Mouse (Mus musculus) c-Kit-positive CD71-positive TER-119-negative erythroid progenitor cells, embryonic 14.5 days (primary cell): Measurements from ENCODE around the gene Zfp82.

Source experiments
- DNase-seq: peaks from one replicate; pipeline ENCODE4 v3.0.0-alpha.2; 2013; ENCODE audit warnings: low read depth

The Zfp82 gene

DNA sequence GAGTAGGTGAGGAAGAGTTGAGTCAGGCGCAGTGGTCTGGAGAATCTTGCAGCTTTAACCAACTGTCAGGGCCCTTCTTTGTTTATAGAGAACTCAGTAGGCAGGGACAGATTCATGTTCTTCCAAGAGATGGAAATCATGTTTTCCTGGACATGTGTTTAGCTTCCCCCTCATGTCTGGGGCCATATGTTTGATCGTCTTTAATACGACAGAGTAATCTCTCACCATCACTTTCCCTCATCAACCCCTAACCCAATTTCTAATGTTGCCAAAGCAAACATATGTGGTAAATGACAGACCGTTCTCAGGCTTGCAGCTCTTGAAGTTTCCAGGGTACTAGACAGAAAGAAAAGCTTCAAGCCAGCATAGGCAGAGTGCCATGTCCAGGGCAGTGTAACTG lies 24.6 kb downstream of the Zfp82 start:
- no peak for DNase-seq

DNA sequence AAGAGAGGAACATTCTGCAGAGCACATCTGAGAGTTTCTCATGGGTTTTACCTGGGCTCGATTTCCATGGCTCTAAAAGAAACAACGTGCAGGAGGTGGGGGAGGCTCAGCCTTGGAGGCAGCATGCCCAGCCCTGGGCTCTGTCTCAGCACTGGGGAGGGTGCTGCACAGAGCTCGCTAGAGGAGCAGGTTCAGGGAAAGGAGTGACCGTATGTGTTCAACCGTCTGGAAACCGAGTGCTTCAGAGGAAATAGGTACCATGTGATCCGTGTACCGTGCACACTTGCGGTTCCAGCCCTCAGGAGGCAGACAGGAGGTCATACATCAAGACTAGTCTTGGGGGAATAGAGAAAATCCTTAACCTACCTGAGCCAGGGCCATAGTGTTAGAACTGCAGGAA lies 28.3 kb downstream of the Zfp82 start:
- no peak for DNase-seq

DNA sequence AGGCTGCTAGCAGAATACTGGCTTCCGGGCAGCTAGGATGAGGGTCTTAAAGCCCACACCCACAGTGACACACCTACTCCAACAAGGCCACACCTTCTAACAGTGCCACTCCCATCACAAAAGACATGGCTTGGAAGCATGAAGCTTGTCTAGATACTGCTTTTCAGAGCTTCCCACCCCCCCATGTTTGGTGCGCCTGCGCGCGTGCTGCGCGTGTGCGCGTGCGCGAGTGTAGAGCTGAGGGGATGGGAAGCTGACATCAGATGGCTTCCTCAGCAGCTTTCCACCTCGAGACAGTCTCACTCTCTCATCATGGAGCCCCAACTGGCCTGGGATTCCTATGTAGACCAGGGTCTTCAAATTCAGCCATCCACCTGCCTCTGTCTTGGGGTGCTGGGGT lies 38.4 kb downstream of the Zfp82 start:
- DNase-seq: no peak

DNA sequence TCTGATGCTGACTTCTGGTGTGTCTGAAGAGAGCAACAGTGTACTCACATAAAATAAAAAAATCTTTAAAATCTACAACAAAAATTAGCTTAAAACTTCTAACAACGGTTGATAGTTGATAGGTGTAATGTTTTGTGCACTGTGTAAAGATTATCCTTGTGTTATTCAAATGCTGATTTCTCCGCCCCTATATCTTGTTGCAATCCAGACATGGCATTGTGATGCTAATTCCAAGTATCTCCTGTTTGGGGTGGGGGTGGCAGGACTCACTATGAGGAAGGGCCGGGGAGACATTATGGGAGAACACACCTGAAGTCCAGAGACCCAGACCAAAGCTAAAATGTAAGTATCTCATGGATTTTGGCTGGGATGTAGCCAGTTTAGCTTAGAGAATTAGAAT lies 41.3 kb downstream of the Zfp82 start:
- DNase-seq: no peak

DNA sequence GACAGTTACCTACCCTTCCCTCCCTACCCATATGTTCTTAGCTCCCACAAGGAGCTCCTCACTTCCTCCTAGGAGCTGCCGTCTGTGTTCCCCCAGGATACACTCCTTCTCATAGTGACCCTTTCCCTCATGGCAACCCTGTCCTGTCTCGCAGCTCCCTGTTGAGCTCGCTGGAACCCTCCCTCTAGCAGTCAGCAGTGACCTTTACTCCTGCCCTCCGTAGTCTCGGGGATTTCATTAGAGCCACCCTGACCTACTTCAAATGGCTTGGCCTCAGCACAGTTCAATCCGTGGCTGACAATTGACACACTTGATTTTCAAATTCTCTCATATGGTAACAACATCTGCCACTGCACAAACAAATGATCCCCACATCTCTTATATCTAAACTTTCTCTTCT lies 42.0 kb downstream of the Zfp82 start:
- DNase-seq: no peak

DNA sequence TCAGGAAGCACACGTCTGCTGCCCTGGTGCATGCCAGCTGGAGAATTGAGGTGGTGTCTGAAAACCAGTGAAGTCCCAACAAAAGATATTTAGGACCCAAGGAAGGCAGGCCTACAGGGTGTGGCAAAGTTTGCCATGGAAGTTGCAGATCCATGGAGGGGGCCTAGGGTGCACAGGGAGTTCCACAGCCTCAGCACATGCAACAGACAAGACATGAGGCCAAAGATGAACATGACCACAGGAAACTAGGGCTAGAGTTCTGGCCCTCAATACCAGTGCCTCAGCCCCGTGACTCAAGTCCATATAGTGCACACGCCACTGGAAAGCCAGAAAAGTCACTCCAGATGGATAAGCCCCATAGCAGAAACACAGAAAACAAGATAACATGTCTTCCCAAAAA lies 44.1 kb downstream of the Zfp82 start:
- no peak for DNase-seq

DNA sequence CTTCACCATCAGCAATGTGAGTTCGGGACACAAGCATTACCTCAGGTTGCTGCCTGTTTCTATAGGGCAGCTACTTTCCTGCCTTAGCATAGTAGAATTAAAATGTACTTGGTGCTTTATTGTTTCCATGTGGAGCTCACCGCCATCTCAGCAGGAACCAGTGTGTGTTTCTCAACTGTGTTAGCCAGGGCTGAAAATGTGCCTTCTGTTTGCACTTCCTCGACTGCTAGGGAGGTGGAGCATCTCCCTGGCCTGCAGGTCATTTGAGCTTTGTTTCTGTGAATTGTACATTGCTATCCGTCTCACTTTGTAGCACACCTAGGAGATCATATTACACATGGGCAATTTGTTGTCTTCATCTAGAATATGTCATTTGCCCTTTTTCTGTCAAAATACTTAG lies 45.4 kb downstream of the Zfp82 start:
- no peak for DNase-seq

DNA sequence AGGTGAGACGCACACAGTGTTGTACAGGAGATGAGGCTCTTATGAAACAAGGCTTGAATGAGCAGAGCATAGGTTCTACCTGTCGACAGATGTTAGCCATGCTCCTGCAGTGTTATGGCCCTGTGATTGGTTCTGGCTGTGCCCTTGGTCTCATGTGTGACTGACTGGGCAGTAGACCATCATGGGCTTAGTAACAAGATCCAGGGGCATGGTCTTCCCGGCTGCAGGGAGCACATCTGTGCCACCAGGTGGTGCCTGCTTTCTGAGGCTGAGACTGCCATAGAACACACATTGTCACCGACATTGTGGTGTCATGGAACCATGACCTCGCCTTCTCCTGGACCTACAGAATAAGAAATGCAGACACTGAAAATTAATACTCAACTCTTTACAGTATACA lies 47.3 kb downstream of the Zfp82 start:
- DNase-seq: no peak

DNA sequence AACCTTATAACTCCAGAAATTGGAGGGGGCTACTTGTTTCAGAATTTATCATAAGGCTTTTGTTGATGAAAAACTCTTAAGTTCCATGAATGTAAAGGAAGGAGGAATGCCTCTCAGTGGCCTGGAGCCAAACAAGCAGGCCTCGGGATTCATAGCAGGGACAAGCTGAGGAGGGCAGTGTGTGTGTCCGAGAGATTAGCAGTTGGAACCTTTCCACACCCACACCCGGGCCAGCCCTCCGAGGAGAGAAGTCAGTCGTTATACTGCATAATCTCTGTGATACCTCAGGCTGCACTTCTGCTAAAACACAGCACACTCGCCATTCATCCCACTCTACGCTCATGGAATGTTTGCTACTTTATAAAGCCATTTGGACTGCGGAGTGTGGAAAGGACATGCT lies 48.9 kb downstream of the Zfp82 start:
- no peak for DNase-seq

DNA sequence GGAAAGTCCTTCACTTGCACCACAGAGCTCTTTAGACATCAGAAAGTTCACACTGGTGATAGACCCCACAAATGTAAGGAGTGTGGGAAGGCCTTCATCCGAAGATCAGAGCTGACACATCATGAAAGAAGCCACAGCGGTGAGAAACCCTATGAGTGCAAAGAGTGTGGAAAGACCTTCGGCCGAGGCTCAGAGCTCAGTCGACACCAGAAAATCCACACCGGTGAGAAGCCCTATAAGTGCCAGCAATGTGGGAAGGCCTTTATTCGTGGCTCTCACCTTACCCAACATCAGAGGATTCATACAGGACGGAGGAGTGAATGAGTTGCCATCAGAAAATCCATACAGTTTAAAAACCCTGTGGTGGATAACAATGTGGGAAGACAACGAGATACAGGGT lies 49.4 kb downstream of the Zfp82 start:
- DNase-seq: no peak

DNA sequence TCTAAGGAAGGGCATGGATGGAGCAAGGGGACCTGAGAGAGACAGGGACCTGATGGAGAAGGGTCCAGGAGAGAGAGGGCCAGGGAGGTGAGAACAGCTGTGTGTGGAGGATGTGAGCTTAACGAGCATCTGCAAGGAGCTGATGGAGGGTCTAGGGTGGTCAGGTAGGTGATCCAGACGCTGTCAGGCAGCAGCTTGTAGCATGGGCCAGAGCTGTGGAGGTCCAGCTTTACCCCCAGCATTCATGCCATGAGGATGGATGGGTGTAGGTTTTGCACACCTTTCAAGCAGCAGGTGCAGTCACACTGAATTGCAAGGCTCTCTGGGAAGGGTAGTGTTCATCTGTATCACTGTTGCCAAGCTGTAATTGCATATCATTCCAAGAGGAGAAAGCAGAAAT lies 53.2 kb downstream of the Zfp82 start:
- DNase-seq: no peak

DNA sequence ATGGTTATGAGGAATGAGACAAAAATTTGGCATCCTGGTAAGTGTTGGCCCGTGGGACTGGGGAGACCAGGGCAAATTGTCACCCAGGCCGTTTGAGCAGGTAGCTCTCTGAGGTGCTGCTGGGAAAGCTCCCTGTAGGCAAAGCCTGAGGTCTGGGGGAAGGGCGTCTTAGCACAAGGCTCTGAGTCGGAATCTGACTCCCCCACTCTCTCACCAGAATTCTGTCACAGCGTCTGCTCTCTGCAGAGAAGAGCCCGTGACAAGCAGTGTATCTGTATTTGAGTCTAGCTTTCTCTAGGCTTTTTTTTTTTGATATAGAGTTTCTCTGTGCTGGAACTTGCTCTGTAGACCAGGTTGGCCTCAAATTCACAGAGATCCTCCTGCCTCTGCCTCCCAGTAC lies 55.5 kb downstream of the Zfp82 start:
- no peak for DNase-seq

DNA sequence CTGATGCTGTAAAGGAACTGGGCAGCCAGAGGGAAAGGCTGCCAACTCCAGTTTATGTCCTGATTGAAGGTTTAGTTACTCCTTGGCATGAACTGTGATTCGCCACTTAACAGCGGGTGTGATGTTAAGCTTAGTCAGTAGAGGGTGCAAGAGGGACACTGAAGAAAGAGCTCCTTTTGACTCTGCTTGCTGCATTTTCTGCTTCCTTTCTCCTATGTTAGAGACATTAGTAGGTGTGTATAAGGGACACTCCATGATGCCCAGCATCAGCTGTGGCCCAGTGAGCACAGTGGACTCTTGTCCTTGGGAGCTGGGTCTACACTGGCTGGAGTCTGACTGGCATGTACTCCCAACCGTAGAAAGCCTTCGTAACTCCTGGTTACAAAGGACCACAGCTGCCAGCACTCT lies 59.7 kb downstream of the Zfp82 start:
- peak; percentile 35 for DNase-seq

DNA sequence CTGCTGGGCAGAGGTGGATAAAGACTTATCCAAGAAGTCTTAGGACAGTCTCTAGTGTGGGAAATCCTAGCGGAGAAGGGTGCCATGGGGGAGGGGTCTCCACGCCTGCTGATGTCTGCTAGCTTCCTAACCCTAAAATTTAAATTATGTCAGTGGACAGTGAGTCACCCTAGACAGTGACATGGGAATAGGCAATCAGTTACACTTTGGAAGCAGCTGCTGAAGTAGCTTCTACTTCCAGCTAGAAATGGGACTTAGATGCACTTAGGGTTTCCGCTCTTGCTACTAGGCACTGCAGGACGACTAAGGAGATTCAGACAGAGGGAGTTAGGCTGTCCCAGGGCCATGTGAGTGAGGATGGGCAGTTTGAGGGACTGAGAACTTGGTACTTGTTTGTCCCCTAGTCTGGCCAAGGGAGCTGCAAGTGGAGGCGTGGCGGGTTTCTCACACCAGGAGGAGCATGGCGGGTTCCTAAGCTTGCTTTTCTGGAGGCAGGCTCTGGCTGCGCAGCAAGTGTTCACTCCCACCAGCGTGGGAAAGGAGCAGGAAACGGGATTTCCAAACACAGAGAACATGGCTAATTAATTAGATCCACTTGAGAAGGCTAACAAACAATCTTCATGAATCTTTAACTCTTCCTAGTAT lies 62.0 kb downstream of the Zfp82 start:
- no peak for DNase-seq

DNA sequence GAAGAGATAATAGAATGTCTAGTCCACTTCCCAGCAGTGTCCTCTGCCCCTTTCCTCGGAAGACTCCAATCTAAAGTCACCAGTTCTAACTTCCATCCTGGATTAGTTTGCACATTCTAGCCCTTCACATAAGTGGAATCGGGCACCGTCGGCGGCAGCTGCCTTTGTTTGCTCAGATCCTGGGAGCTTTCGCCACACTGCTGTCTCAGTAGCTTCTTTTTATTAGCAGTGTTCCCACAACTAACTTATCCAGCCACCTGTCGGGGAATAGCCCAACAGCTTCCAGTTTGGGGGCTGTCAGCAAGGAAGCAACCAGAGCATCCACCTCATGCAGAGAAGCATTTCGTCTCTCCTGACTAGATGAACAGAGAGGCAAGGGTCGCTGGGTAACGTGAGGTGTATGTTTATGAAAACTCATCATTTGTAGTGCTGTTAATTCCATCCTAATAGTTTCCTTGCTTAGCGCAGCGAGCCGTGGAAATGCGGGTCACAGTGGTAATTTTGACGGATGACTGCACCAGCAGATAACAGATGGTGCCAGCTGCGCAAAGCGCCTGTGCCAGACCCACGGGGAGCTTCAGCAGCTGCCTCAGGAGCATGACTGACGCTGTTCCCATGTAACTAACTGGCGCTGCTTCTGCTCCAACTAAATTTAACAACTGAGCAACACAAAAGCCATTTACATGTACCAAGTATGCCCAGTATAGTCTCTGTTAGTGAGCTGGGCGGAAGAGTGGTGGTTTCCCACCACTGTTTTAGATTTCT lies 63.2 kb downstream of the Zfp82 start:
- no peak for DNase-seq

DNA sequence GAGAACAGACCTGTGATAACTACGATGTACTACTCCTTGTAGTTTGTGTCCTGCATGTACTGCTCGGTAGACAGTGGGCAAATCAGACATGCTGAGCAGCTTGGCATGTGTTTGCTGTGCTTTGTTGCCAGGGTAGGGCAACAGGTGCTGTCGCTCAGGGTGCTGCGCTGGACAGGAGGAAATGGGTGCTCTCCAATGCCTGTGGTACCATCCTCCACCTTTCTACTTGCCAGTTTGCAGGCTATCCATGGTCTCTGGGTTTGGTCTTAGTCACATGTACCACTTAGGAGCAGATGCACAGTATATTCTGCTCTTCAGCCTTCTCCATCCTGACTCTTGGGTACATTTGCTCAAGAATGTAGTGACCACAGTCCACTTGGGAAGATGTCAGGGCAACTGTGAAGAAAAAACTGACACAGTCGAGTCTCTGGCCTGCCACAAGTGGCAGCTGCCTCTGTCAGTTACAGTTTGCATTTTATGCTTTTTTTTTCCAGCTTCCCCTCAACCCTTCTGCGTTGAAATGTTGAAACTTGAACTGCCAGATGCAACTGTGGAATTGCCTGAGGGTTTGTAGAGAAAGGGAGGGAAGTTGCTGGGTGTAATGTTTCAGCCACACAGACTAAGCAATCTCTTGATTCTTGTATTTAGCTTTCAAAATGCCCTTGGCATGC lies 64.5 kb downstream of the Zfp82 start:
- no peak for DNase-seq

DNA sequence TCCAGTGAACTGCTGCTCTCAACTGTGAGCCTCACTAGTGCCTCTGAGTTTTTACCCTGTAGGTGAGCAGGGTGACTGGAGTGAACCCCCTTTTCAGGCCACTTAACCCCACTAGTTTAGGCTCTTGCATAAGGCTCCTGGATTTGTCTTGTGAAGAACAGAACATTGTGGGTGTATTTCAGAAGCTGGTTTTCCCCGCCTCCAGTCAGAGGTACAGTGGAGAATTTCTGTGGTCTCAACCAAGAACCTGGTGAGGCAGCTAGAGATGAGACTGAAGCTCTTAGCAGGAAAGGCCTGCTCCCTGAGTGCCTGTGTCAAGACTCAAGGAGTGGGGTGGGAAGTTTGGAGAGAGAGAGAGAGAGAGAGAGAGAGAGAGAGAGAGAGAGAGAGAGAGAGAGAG lies 65.1 kb downstream of the Zfp82 start:
- DNase-seq: no peak
